Mouse (Mus musculus): ENCODE measurements around the gene Furin.

Furin gene

DNA sequence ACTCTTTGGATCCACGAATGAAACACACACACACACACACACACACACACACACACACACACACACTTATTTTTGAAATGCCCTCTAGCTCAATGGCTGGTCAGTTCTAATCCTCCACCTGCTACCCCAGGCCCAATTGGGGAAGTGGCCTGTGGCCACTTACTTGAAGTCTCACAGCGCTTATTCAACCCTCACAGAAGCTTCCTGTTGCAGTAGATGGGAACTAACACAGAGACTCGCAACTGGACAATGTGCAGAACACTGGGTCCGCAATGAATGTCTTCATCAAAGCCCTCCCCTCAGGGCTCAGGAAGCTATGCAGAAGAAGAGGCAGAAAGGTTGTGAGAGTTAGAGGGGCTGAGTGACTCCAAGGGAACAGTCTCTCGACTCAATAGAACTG lies 22.5 kb upstream of the Furin start:
- no peak for DNase-seq (ENCODE audit: low spot score in 2 of 2)

DNA sequence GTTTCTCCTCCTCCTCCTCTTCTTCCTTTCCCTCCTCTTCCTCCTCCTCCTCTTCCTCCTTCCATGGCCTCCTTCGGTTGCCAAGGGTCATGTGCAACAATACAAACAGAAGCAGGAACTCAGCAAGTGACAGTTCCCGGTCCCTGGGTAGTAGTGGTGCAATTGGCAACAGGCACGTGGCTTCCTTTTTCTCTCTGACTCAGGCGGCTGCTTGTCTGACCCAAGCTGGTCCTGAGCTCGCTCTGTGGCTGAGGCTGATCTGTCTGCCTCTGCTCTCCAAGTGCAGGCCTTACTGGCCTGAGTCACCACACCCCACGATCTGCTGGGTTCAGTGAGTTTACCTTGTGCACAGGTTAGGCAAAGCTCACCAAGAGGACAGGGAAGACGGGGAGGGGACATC lies 21.1 kb upstream of the Furin start:
- no peak for DNase-seq (ENCODE audit: low spot score in 2 of 2)

DNA sequence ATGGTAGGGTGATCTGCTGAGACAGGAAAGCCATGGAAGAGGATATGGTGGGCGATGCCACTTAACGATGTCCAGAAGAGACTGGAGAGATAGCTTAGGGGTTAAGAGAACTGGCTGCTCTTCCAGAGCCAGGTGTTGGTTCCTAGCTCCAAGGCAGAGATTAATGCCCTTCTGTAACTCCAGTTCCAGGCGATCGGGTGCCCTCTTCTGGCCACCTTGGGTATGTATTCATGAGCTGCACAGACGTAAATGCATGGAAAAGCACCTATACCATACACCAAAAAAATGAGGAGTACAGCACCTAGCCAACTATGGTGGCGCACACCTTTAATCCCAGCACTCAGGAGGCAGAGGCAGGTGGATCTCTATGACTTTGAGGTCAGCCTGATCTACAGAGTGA lies 19.5 kb upstream of the Furin start:
- no peak for DNase-seq (ENCODE audit: low spot score in 2 of 2)

DNA sequence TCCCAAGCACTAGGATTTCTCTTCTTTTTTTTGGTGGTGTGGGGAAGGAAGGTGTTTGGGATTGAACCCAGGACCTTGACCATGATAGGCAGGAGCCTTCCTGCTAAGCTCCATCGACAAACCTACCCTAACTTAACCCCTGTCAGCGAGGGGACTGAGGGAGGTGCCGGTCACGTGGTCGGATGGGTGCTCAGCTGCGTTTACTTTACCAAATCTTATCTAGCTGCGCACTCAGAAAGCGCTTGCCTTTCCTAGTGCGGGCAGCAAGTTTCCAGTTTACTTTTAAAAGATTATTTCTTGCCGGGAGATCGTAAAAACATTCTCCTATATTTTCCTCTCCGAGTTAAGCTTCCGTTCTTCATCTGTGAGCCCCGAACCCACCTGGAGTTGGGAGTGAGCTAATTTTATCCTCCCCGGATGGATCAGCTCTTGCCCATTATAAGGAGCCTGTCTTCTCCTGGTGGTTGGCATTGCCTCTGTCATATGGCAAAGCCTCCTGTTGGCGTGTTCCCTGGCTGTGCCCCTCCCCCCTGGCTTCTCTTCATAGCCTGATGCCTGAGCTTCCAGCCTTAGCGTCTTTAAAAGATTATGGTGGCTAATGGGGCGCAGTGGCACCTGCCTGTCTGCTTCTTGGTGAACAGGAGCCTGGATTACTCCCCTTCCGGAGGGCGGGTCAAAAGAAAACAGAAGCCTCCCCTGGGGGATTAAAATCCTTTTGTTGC lies 17.7 kb upstream of the Furin start:
- DNase-seq (ENCODE audit: low spot score in 2 of 2), result no peak

DNA sequence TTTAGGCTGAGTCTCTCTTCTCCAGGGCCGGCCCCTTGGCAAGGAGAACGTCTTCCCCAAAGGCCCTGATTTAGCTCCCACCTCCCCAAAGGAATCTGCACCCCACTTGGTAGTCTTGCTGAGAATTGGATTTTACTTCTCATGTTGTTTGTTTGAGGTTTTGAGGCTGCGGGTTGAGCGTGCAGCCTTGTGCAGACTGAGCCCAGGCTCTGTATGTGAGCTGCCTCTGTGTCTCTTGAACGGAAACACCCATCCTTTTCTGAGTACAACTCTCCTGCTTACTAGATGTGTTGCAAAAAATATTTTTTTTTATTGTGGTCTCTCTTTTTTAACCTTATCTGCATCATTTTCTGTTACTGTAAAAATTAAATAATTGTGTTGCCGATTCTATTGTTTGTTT lies 16.3 kb upstream of the Furin start:
- no peak for DNase-seq (ENCODE audit: low spot score in 2 of 2)

DNA sequence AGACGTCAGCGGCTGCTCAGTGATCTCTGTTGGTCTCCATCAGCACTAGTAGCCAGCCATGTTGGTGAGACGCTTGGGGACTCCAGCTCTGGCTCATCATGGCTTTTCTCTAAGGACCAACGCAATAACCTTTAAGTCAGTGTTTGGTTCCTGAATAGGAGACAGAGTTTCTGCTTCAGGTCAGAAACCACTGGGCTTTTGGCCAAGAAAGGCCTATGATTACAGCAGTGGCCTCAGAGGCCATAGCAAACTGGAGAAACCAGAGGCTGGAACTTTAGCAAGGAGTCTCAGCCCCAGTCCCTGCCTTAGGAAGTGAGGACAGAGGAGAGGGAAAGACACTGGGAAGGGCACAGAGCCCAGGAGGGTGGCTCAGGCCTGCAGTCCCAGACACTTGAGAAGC lies 15.3 kb upstream of the Furin start:
- DNase-seq (ENCODE audit: low spot score in 2 of 2), result no peak

DNA sequence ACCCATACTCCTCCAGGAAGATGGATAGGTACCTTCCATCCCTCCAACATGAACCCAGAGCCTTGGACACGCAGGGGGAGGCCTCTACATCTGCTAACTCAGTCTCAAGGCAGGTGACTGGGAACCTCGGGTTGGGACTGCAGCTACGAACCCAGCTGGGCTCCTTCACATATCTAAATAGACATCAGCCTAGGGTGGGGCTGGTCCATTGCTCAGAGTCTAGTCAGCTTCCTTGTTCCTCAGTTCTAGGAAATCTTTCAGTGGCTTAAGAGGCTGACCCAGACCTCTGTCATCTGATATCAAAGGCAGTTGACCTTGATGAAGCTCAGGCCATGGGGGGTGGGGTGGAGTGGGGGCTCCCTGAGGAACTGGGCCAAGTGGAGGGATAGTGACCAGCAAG lies 14.0 kb upstream of the Furin start:
- DNase-seq (ENCODE audit: low spot score in 2 of 2), result no peak

DNA sequence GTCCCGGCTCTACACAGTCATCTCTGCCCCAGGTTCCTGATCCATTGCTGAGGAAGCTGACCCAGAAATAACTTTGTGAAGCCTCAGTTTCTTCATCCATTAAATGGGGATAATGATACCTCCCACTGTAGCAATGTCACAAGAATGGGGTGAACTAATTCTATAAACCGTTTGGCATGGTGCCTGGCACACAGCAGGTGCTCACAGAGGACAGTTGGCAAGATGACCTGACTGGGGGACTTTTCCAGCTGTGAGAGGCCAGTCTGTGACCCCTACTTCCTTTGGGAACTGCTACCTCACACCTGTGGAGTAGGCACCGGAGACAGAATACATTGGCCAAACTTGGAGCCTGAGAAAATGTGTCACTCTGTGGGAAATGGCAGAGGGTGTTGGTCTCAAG lies 12.8 kb upstream of the Furin start:
- DNase-seq (ENCODE audit: low spot score in 2 of 2), result no peak

DNA sequence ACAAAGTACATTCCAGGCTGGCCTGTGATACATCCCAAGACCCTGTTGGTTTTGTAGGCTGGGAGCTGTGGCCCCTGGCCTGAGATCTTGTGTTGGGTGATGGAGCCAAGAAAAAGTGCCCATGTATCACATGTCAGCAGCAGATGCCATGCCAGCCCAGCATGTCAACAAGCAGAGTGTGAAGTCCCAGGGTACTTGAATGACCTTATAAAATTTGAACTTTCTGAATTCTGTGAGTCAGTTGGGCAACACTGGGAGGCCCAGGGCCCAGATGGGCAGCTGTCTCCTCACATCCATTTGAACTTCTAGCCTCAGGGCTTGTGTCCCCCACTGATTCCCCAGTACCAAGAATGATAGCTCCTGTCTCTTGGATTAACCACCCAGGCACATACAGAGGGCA lies 12.4 kb upstream of the Furin start:
- DNase-seq (ENCODE audit: low spot score in 2 of 2), result no peak

DNA sequence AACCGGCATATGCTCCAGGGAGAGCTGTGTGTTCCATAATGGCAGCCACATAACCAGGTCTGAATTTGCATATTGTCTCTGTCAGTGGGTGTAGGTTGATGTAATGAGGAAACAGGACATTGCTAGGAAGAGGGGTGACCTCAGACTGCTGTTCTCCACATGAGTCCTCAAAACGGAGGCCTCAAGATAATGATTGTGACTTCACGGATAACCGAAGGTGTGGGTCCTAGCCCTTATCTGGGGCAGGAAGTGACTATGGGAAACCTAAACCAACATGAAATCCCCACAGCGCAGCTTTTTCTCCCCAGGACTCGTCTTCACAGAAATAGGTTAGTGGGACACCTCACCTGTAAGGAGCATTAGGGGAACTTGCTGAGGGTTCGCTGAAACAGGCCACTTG lies 11.7 kb upstream of the Furin start:
- no peak for DNase-seq (ENCODE audit: low spot score in 2 of 2)

DNA sequence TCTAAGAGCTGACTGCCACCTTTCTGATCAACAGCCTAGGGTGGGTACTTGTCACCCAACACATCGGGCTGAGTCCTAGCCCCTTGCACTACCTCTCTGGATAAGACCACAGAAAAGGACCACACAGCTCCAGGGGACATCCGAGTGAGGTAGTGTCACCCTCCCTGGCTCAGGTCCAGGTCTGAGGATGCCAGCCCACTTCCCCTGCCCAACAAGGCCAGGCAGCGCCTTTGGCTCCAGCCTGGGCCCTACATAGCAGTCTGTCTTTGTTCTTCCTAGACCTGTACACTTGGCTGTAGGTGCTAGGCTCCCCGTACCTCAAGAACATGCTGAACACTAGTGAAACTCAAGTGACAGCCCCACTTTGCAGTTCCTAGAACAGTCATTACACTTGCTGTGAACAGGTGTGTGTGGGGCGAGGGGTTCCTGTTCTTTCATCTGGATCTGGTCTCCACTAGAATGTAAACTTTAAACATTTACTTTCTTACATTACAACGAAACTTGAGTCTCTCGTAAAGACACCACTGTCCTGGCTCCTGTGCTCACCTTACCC lies 9.1 kb upstream of the Furin start:
- no peak for DNase-seq (ENCODE audit: low spot score in 2 of 2)

DNA sequence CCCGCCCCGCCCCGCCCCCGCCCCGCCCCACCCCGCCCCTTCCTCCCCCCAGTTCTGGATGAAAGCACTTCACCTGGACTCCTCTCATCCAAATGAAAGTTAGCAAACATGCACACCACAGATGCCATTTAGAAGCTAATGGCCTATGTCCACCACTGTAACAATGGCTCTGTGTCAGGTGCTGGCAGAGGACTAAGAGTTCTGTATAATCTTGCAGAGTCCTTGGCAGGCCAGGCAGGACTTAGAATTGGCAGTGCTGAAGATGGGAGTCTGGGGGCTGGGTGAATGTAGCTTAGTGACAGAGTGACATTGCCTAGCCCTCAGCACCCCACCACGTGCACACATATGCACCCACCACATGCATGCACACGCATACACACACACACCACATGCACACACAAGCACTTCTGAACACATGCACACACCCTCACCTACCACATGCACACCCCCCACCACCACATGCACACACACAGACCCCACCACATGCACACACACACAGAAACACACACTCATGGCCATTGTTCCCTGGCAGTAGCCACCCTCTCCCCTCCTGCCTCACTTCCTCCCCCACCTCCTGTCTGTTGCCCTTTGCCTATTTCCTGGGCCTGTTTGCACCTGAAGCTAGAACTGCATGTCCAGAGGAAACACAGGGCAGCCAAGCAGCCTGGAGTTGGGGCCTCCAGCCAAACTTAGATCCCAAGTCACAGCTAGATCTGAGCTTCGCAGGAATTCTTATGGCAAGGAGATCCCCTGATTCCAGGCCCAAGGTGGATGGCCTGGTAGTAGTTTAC lies 8.5 kb upstream of the Furin start:
- DNase-seq (ENCODE audit: low spot score in 2 of 2), result no peak

DNA sequence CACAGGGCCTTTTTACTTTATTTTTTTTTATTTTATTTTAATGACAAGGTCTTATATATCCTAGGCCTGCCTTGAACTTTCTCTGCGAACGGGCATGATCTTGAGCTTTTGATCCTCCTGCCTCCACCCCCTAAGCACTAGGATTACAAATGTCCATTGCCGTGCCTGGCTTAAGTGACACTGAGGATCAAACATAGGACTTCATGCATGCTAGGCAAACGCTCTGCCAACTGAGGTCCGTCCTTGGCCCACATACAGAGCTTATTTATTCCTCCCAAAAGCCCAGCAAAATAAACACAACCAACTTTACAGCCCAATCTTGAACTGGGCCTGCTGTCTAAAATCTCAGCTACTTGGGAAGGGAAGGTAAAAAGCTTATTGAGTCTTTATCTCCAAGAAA lies 7.5 kb upstream of the Furin start:
- DNase-seq (ENCODE audit: low spot score in 2 of 2), result no peak

DNA sequence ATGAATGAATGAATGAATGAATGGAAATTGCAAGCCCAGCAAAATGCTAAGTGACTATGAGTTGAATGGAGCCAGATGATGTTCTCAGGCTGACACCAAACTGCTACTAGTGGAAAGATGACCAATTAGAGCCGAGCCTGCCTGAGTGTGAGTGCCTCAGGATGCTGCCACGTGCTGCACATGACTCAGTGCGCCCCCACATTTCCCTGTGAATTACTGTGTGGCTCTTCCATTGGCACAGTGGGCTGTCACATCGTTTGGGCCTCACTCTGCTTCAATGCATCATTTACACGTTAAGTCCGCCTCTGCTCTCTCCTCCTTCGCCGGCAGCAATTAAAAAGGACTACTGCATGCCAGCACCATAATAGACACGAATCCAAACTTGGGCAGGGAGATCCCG lies 7.0 kb upstream of the Furin start:
- DNase-seq (ENCODE audit: low spot score in 2 of 2), result no peak

DNA sequence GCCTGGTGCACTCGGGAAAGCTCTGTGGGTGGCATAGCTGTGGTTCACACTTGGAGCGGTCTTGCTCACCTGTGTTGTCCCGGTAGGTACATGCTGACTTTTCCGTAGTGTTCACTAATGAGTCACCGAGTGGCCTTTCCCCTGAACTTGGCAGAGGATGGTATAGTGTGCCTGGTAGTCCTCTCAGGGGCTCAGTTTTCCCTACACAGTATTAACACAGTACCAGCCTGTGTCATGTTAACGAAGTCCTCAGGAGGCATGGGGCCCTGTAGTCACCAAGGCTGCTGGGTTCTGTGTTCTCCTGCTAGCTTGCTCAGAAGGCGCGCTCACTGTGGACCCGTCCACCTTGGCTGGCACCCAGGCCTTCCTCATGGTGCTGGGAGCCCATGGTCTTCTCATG lies 5.1 kb upstream of the Furin start:
- no peak for DNase-seq (ENCODE audit: low spot score in 2 of 2)

DNA sequence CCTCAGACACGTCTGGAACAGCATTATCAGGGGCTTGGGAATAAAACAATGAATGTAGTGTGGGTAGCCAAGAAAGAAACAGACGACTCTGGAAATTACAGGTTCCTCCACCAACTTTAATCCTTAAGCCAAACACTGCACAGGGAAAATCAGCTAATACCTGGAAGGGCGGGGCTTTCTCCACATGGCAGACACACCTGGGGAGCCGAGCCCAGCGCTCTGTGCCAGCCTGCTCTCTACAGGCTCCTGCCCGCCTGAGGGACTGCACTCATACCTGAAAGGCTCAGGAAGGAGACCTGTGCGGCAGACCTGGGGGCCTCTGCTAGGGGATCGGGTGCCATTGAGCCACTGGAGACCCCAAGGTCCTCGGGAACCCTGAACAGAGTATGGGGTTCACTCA lies 2.5 kb upstream of the Furin start:
- no peak for DNase-seq (ENCODE audit: low spot score in 2 of 2)

DNA sequence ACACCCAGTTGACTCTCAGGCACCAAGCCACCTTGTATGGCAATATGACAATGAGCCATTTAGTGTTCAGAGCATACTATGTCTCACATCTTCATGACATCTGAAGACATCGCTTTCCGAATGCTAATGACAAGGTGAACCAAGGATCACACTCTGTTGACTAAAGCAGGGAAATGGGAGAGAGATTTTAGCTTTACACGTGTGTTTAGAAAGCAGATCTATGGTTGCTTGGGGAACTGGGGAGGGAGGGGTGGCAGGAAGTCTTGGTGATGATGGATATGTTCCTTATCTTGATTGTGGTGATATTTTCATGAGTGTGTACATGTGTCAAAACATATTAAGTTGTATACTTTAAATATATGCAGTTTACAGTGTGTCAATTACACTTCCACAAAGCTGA lies 950 bp upstream of the Furin start:
- no peak for DNase-seq (ENCODE audit: low spot score in 2 of 2)

DNA sequence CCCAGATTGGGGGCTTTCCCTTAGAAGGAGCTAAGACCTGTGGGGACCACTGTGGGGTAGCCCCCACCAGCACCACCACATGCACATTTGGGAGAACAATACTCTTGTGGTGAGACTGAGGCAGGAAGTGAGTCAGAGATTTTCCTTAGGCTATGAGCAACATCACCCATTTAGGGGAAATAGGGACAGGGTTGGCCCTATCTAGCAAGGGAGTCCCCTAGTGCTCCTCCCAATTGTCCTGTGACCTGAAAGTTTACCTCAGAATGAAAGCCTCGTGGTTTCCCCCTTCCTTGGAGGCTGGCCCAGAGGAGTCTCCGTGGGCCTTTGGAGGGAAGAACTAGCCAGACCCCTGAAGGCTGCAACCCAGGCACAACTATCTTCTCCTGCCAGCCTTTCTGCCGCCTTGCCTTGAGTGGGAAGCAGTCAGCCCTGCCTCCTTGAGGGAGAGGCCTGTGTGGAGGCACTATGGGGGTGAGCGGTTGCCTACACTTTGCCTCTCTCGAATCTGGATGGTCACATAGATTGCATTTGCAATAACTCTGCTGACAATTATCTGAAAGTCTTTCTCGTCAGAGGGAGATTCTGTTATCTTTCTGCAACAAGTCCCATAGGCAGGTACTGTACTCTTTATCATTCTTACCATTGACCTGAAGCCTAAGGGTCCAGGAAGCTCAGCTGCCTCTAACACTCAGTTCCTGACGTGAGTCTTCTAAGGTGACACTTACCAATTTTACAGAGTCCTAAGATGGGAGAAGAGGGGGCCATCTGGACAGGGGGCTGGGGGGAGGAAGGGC lies 938 bp downstream of the Furin start:
- DNase-seq (ENCODE audit: low spot score in 2 of 2), result no peak

DNA sequence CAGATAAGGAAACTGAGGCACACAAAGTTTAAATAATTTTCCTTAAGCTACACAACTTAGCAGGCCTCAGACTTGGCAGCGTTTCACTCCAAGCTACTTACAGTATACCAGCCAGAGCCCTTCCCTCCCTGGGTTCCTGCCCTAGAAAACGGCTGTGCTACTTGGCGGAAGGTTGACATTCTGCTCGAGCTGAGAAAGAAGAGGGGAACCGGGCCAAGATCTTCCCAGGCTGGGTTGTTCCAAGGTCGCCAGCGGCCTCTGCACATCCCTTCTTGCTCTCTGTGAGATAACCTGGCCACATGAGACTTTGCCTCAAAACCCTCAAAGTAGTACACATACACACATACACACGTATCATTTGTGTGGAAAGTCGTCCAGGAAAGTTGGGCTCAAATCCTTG lies 1.7 kb downstream of the Furin start:
- peak; percentile 77 for DNase-seq (ENCODE audit: low spot score in 2 of 2)

DNA sequence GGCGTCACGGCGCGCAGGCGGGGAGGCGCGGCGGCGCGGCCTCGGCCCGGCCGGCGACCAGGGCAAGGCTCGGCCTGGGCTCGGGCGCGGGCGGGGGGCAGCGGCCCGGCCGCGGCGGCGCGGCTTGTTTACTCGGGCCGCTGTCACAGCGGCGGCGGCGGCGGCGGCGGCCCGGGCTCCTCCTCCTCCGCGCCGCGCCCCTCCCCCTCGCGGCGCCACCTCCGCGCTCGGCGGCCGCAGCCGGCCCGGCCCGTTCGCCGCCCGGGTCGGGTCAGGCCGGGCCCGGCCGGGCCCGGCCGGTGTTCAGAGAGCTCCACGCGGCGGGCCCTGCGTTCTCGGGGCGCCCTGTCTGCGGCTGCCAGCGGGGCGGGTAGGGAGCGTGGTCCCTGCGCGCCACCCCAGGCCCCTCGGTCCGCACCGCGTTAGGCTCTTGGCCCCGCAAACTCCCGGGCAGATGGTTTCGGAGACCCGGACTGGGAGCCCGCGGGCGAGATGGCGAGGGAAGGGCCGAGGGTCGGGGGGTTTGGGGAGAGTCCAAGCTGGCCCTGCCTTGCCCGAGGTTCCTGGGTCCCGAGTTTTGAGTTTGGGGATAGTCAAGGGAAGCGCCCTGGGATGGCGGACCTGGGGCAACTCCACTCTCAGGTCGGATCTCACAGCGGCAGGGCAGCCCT lies 2.5 kb downstream of the Furin start:
- peak in 1 of 2 experiments; percentile 63 for DNase-seq (ENCODE audit: low spot score in 2 of 2)

DNA sequence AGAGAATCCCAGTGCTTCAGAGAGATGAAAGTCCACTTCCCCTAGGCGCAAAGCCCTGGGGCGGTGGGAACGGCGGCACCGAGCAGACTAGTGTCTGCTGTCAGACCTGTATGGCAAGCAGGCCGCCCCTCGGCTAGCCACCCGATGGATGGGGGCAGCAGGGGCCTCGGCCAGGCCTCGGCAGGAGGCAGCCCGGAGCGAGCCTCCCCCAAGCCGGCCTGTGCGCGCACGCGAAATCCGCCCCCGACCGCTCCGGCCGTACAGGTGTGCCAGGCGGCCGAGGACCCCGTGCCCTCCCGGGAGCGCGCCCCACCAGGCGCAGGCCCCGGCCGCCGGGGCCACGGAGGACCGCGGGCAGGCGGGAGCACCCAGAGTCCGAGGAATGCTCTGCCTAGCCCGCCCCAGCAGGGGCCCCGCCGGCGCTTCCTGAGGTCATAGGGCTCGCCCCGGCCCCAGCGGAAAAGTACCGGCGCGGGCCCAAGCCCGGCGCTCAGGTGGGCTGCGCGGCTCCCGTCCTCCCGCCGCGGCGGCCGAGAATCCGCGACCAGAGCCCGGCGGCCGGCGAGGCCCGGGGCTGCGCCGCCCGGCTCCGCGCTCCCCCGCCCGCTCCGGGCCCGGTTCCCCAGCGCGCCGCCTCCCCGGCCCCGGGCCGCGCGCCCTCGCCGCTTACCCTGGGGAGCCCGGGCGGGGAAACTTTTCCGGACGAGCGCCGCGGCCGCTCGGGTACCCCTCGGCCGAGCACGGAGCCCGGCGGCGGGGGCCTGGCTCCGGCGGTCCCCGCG lies 3.2 kb downstream of the Furin start:
- peak in 1 of 2 experiments; percentile 52 for DNase-seq (ENCODE audit: low spot score in 2 of 2)

All from urinary bladder, postnatal 4 days (tissue).